Mouse (Mus musculus): ENCODE data around the gene Pde2a. TPM values are rescaled to one million over a fixed set of nuclear protein-coding genes. Genes with fewer than 3 reads are reported as not detected.

Pde2a gene
- polyA plus RNA-seq, 1 experiment from 2014 or later: 11.9 TPM

DNA sequence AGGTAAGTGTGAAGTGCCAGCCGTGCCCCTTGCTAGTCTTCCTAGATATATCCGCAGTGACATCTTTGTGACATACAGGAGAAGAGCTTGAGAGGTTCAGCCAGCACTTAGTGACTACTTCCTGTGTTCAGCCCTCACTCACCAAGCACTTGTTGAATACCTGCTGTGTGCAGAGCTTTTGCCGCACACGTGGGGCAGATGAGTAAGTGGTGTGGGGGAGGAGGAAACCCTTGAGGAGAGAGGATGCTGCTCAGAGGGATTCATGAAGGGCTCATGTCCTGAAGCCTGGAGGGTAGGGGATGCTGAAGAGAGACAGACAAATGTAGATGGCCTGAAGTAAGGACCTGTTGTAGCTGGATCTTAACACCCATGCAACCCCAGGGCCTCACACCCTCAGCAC is 7.3 kb upstream of the Pde2a start:
- DNase-seq (ENCODE audit: low spot score): no peak
- peaks cover 50% of the 10 kb centered on the region for H3K27me3 ChIP-seq (ENCODE audit: low read depth, poor library complexity, severe bottlenecking)
- no peaks in the 10 kb centered on the region for H3K9me3 ChIP-seq (replicated peaks)
- no peak overlapping the region for H3K4me3 ChIP-seq
- 66% methylated on average over 4 of the region's 4 CpGs for WGBS
- H3K4me1 ChIP-seq: peaks cover 39% of the 10 kb centered on the region
- H3K27ac ChIP-seq (replicated peaks): peak overlapping the region; percentile 74; the same call in 1 of the 2 replicates
- H3K36me3 ChIP-seq: no peaks in the 10 kb centered on the region

DNA sequence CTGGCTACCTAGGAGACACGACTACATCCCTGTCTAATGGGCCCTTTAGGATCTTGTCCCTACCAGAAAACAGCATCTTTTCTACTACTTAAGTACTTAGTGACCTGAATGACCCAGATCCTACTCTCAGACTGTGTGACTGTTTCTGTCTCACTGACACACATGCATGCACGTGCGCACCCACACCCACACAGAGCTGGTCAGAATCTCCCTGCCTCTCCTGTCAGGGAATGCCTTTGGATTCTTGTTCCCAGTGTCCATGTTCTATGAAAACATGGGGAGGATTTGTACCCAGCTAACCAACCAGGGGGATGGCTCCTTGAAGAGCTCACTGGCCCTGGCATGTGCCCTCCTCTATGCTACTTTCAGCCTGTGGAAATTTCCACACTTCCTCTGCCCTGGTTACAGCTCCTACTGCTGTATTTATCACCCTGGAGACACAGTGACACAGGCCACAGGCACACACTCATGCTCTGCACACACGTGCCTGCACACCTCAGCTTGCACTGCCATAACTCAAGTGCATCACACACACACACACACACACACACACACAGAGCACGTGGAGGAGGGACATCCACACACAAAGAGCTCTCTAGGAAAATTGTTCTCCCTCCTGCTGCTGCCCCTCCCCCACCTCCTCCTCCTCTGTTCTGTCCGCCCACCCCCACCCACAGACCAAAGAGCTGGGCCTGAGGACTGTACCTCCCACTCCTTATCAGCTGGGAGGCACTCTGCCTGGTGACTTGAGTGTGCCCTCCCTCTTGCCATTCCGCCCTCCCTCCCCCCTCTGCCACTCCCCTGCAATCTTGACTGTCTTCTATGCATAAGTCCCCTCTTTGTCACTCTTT is 6.6 kb upstream of the Pde2a start:
- Histone ChIP-seq H3K27ac (replicated peaks) (peak overlapping the region; percentile 74), H3K4me1 (peaks cover 45% of the 10 kb centered on the region), H3K36me3 (no peaks in the 10 kb centered on the region), H3K9me3 (replicated peaks) (no peaks in the 10 kb centered on the region), H3K27me3 (ENCODE audit: low read depth, poor library complexity, severe bottlenecking) (peaks cover 57% of the 10 kb centered on the region), H3K4me3 (no peak overlapping the region)
- DNase-seq (ENCODE audit: low spot score): no peak
- WGBS: 35% methylated on average over 7 of the region's 7 CpGs

DNA sequence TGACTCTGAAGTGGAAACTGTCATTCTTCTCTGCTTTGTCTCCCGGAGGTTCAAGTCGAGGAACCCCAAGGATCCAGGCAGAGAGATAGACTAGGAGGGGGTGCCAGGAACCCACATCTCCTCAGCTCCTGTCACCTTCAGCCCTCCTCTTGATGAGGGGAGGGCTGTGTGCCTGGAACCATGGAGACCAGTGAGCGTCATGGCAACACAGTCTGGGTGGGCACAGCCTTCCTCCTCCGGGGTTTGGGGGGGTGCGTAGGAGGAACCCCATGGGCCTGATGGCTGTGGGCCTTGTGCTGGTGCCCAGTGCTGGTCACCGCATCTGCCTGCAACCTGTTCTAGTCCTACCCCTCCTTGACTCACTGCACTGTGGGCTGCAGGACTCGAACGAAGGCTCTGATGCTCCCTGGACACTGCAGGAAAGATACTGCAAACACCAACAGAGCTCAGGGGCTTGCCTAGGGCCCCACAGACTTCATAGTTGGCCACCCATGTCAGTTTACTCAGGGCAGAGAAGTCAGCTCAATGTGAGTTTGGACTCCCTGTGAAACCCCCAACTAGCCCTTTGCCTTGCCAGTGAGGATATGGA is 5.9 kb upstream of the Pde2a start:
- peaks cover 64% of the 10 kb centered on the region for H3K27me3 ChIP-seq (ENCODE audit: low read depth, poor library complexity, severe bottlenecking)
- 46% methylated on average over 8 of the region's 8 CpGs for whole genome bisulfite sequencing
- H3K27ac ChIP-seq (replicated peaks): peak overlapping the region; percentile 74
- no peaks in the 10 kb centered on the region for H3K36me3 ChIP-seq
- peaks cover 52% of the 10 kb centered on the region for H3K4me1 ChIP-seq
- H3K9me3 ChIP-seq (replicated peaks): no peaks in the 10 kb centered on the region
- no peak overlapping the region for H3K4me3 ChIP-seq
- DNase-seq (ENCODE audit: low spot score): no peak

DNA sequence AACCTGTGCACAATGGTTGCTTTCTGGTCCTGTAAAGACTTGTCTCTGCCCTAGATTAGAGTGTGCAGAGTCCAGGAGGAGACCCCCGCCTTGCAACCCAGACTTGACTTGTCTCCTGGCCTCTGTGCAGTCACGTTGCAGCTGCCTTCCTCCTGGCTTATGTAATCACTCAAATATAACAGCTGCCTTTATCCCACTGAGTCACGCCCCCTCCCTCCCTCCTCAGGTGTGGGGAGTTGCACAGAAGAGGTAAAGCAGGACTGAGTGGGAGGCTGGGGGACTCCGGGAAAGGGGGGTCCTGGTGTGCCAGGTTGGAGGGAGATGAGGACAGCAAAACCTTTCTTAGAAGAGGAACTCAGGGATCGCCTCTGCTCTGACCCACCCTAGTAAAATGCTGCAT is 5.1 kb upstream of the Pde2a start:
- Histone ChIP-seq H3K4me1 (peaks cover 58% of the 10 kb centered on the region), H3K9me3 (replicated peaks) (no peaks in the 10 kb centered on the region), H3K27me3 (ENCODE audit: low read depth, poor library complexity, severe bottlenecking) (peaks cover 72% of the 10 kb centered on the region), H3K36me3 (no peaks in the 10 kb centered on the region), H3K27ac (replicated peaks) (no peak overlapping the region), H3K4me3 (no peak overlapping the region)
- 73% methylated on average over 5 of the region's 5 CpGs for WGBS
- no peak for DNase-seq (ENCODE audit: low spot score)

DNA sequence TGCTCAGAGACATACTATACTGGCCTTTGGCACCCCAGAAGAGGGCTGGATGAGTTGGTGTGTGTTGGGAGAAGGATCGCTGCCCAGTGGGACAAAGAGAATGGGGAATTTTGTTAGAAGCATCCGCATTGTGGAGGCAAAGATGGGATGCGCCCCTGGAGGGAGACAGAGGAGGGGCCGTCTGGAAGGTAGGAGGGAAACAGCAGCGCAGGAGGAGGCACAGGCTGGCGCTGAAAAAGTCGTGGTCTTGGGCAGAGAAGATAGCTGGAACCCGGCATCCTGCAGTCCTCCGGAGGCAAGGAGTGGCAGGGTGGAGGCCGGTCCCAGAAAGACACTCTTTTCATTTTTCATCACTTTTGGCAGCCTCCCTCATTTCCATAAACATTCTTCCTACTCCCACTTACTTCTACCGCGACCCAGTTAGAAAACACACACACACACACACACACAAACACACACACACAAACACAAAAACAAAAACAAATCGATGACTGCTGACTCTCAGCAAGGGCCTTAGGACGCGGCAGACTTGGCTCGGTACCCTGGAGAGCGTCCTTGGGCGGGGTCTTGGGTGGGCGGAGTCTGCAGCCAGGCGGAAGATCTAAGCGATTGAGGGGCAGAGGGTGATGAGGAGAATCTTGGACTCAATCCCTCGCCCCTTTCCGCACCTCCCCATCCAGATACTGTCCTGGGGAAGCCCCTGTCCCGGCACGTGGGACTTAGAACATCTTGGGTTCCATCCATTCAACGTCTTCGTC is 2.3 kb upstream of the Pde2a start:
- H3K27me3 ChIP-seq (ENCODE audit: low read depth, poor library complexity, severe bottlenecking): peaks cover 77% of the 10 kb centered on the region
- peak; percentile 42 for DNase-seq (ENCODE audit: low spot score)
- no peaks in the 10 kb centered on the region for H3K9me3 ChIP-seq (replicated peaks)
- 5% methylated on average over 27 of the region's 27 CpGs for WGBS
- peak overlapping the region; percentile 23 for H3K4me3 ChIP-seq
- H3K36me3 ChIP-seq: no peaks in the 10 kb centered on the region
- H3K27ac ChIP-seq (replicated peaks): no peak overlapping the region
- H3K4me1 ChIP-seq: peaks cover 58% of the 10 kb centered on the region

DNA sequence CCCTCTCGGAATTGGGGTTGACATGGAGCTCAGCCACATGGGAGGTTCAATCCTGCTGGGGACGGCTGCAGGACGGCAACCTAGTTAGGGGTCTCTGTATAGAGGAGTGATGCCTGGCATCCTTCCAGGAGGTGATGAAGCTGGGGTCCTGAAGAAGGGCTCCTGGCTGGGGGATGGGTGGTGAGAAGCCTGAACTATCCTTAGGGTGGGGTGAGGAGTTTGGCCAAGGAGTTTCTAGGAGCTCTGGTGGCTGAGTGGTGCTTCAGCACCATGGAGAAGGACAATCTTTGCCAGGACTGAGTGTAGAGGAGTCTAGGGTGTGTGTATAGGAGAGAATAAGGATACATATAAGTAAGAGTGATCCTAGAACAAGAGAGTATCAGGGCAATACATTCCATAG is 578 bp downstream of the Pde2a start:
- 27% methylated on average over 3 of the region's 3 CpGs for WGBS
- H3K27ac ChIP-seq (replicated peaks): 0 out of 2 replicates have a peak overlapping the region, but pooled peaks have one; percentile 14
- H3K4me1 ChIP-seq: peaks cover 45% of the 10 kb centered on the region
- H3K36me3 ChIP-seq: no peaks in the 10 kb centered on the region
- DNase-seq (ENCODE audit: low spot score): no peak
- no peaks in the 10 kb centered on the region for H3K9me3 ChIP-seq (replicated peaks)
- H3K27me3 ChIP-seq (ENCODE audit: low read depth, poor library complexity, severe bottlenecking): peaks cover 57% of the 10 kb centered on the region
- peak overlapping the region; percentile 33 for H3K4me3 ChIP-seq

DNA sequence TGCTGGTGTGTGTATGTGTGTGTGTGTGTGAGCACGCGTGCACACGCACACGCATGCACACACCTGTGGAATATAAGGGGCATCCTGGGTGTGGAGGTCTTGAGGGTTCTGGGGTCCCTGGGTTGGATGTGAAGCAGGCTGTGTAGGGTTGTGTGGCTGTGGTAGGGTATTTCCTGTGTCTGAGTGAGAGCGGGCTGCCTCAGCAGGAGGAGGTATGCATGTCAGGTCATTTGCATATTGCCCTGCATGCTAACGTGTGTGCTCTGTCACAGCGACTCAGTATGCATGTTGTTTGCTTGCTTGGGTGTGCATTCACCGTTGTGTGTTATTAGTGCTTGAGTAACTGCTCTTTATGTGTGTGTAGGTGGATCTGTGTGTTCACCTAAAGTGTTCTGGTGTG is 1.2 kb downstream of the Pde2a start:
- peaks cover 51% of the 10 kb centered on the region for H3K27me3 ChIP-seq (ENCODE audit: low read depth, poor library complexity, severe bottlenecking)
- DNase-seq (ENCODE audit: low spot score): no peak
- 84% methylated on average over 8 of the region's 8 CpGs for WGBS
- H3K27ac ChIP-seq (replicated peaks): no peak overlapping the region
- no peaks in the 10 kb centered on the region for H3K9me3 ChIP-seq (replicated peaks)
- no peak overlapping the region for H3K4me3 ChIP-seq
- H3K4me1 ChIP-seq: peaks cover 51% of the 10 kb centered on the region
- no peaks in the 10 kb centered on the region for H3K36me3 ChIP-seq

DNA sequence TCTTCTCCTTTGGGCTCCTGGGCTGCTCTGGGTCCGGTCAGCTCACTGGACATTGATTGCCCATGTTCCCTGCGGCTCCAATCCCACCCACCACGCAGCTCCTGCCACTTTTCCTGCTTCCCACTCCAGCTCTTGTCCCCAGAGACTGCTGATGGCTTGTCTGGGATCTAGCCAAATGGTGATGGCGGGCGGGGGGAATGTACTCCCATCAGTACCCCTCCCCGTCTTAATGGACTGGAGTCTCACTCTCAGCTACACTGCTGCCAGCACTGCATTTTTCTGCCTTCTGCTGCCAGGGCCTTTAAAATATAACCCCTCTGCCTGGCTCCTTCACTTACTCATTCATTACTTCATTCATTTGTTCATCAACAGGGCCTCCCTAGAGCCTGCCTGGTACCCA is 2.5 kb downstream of the Pde2a start:
- peaks cover 46% of the 10 kb centered on the region for H3K4me1 ChIP-seq
- no peaks in the 10 kb centered on the region for H3K36me3 ChIP-seq
- DNase-seq (ENCODE audit: low spot score): no peak
- 82% methylated on average over 6 of the region's 6 CpGs for WGBS
- peaks cover 38% of the 10 kb centered on the region for H3K27me3 ChIP-seq (ENCODE audit: low read depth, poor library complexity, severe bottlenecking)
- H3K9me3 ChIP-seq (replicated peaks): no peaks in the 10 kb centered on the region
- H3K4me3 ChIP-seq: no peak overlapping the region
- H3K27ac ChIP-seq (replicated peaks): no peak overlapping the region

DNA sequence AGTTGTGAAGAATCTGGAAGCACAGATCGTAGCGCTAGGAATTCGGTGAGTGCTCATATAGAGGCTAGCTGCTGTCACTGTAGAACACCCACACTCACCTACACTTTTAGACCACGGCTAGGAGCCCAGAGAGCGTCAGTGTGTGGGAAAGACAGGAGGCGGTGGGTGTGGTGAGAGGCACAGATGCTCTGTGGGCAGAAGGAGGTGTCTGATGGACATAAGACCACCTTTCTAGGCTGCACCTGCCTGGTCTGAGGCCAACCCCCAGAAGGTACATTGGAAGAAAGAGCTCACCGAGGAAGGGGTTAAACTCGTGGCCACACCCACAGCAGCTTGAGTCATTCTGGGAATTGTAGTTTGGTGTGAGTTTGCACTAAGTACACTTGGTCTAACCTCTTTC is 5.2 kb downstream of the Pde2a start:
- Histone ChIP-seq H3K4me3 (no peak overlapping the region), H3K36me3 (no peaks in the 10 kb centered on the region), H3K9me3 (replicated peaks) (no peaks in the 10 kb centered on the region), H3K4me1 (peaks cover 22% of the 10 kb centered on the region), H3K27me3 (ENCODE audit: low read depth, poor library complexity, severe bottlenecking) (peaks cover 11% of the 10 kb centered on the region), H3K27ac (replicated peaks) (peak overlapping the region; percentile 49; the same call in 1 of the 2 replicates)
- no peak for DNase-seq (ENCODE audit: low spot score)
- 70% methylated on average over 8 of the region's 8 CpGs for WGBS

DNA sequence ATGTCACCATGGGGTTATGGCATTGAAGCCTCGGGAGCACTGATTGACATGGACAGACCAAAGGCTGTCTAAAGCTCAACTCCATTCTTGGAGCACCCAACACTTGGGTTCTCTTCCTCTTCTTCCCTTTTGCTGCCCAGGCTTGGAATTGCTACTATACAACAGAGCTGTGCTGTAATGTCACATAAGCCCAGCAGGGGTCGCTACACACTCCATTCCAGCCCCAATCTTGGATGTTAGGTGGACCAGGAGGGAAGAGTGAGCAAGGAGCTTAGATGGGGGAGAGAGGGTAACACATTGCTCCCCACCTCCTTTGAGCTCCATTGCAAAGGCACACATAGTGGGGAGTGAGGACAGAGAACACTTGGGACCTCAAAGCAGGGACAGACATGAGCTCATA is 6.2 kb downstream of the Pde2a start:
- Histone ChIP-seq H3K4me1 (peaks cover 18% of the 10 kb centered on the region), H3K36me3 (no peaks in the 10 kb centered on the region), H3K9me3 (replicated peaks) (no peaks in the 10 kb centered on the region), H3K27ac (replicated peaks) (no peak overlapping the region), H3K27me3 (ENCODE audit: low read depth, poor library complexity, severe bottlenecking) (peaks cover under 1% of the 10 kb centered on the region; the same call in 1 of the 2 replicates), H3K4me3 (no peak overlapping the region)
- peak; percentile 48 for DNase-seq (ENCODE audit: low spot score)
- WGBS: 9% methylated on average over 2 of the region's 2 CpGs

DNA sequence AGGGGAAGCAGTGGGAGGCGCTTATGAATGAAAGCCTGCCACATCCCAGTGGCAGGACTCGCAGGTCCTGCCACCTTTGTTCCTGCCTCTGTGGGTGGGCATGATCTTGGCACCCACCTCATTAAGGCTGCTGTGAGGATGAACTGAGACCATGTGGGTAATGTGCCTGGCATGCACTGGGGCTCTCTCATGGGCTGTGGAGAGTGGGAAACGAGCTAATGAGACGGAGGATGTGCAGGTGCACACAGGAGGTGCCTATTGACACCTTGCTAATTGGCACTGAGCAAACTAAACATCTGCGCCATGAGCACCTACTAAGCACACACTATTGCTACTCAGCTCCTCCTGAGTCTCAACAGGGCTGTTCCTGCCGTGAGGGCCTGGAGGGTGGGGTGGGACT is 13.5 kb downstream of the Pde2a start:
- no peak for DNase-seq (ENCODE audit: low spot score)
- Histone ChIP-seq H3K36me3 (no peaks in the 10 kb centered on the region), H3K9me3 (replicated peaks) (no peaks in the 10 kb centered on the region), H3K4me3 (no peak overlapping the region), H3K27me3 (ENCODE audit: low read depth, poor library complexity, severe bottlenecking) (no peaks in the 10 kb centered on the region), H3K4me1 (peaks cover 7% of the 10 kb centered on the region; the same call in 1 of the 2 replicates), H3K27ac (replicated peaks) (no peak overlapping the region)
- WGBS: 67% methylated on average over 6 of the region's 6 CpGs

DNA sequence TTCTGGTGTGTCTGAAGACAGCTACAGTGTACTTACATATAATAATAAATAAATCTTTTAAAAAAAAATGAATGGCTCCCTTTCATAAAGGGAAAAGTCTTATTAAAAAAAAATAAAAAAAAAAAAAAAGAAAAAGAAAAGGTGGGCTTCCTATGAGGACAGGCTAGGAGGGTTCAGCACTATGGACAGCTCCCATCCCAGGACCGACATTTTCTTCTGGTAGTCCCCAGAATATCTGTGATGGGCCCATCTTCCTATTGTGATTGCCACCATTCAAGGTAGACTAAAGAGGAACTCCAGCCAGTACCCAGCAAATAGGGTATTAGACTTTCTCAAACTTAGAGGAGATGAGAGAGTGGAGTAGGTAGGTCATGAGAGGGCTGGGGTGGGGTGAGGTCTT is 16.4 kb downstream of the Pde2a start:
- Histone ChIP-seq H3K4me3 (no peak overlapping the region), H3K4me1 (0 out of 2 replicates have a peak, but pooled peaks cover 12% of the 10 kb centered on the region), H3K36me3 (no peaks in the 10 kb centered on the region), H3K9me3 (replicated peaks) (no peaks in the 10 kb centered on the region), H3K27ac (replicated peaks) (no peak overlapping the region), H3K27me3 (ENCODE audit: low read depth, poor library complexity, severe bottlenecking) (no peaks in the 10 kb centered on the region)
- no peak for DNase-seq (ENCODE audit: low spot score)
- WGBS: 26% methylated on average over 1 of the region's 1 CpGs

Measured in midbrain, embryonic 10.5 days (tissue).